30 mouse cellular contexts compared by ENCODE assay signal in the genomic region with DNA sequence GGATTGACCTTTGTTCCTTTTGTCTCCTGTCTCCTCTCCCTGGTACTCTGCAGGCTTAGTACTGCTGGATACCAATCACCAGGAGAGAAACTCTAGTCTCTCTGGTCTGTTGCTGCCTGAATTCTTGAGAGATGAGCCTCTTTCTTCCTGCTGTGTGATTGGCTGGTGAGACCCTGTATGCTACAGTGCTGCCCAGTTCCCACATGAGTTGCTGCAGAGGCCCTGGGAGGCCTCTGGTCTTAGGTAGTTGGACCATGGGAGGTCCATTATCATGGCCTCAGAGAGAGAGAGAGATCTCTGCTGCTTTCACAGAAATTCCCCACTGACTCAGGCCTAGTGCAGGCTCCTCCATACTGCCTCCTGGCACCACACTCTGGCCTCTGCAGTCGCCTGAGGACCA.
"Had no signal": no experiment of that assay in that cellular context is flagged by ENCODE, and none has a peak within 500 bp of the region (broad histone marks: within the 10 kb centered on the region; RNA-seq: fewer than 3 reads in every experiment).

No protein-coding gene starts in this region.

- H3K27ac ChIP-seq: heart, embryonic 10.5 days; heart, embryonic 13.5 days; heart, embryonic 15.5 days; hindbrain, embryonic 10.5 days; hindbrain, embryonic 12.5 days; hindbrain, embryonic 13.5 days; hindbrain, embryonic 14.5 days; hindbrain, embryonic 15.5 days; hindbrain, postnatal 0 days; intestine, embryonic 15.5 days; kidney, embryonic 15.5 days; kidney, postnatal 0 days; layer of hippocampus, adult 2 months; left cerebral cortex, adult 2 months had no signal

- H3K27me3 ChIP-seq: heart, embryonic 12.5 days; heart, embryonic 13.5 days; heart, embryonic 15.5 days; hindbrain, embryonic 12.5 days; hindbrain, embryonic 13.5 days; hindbrain, embryonic 15.5 days; intestine, embryonic 15.5 days; kidney, embryonic 15.5 days had no signal

- DNase-seq: heart, postnatal 10 days; heart, postnatal 14 days; heart, postnatal 36 days; heart, postnatal 4 days; kidney, adult 11 months; kidney, adult 18-20 months; kidney, adult 8-10 months; kidney, postnatal 25 days; kidney, postnatal 4 days; layer of hippocampus, adult 9-11 months; layer of hippocampus, postnatal 36 days had no signal

- H3K4me3 ChIP-seq: heart, embryonic 10.5 days; heart, embryonic 12.5 days; heart, embryonic 13.5 days; heart, embryonic 15.5 days; hindbrain, embryonic 10.5 days; hindbrain, embryonic 12.5 days; hindbrain, embryonic 13.5 days; hindbrain, embryonic 15.5 days; intestine, embryonic 15.5 days; kidney, embryonic 15.5 days; layer of hippocampus, adult 2 months; left cerebral cortex, adult 2 months had no signal

- ATAC-seq: hindbrain, embryonic 16.5 days; hindbrain, postnatal 0 days; inflammation-experienced regulatory T-cells, adult 6 months; intestine, embryonic 15.5 days; intestine, embryonic 16.5 days; intestine, postnatal 0 days had no signal

- H3K36me3 ChIP-seq: hindbrain, embryonic 15.5 days had no signal

- H3K4me1 ChIP-seq: heart, embryonic 10.5 days; heart, embryonic 12.5 days; heart, embryonic 13.5 days; heart, embryonic 15.5 days; hindbrain, embryonic 15.5 days; intestine, embryonic 15.5 days; kidney, embryonic 15.5 days had no signal
